Mouse (Mus musculus): Measurements from ENCODE around the gene Cep164. TPM values are rescaled to one million over a fixed set of nuclear protein-coding genes. Genes with fewer than 3 reads are reported as not detected.

Gene Cep164
- polyA plus RNA-seq, 1 experiment from 2014 or later: 27.6 TPM

DNA sequence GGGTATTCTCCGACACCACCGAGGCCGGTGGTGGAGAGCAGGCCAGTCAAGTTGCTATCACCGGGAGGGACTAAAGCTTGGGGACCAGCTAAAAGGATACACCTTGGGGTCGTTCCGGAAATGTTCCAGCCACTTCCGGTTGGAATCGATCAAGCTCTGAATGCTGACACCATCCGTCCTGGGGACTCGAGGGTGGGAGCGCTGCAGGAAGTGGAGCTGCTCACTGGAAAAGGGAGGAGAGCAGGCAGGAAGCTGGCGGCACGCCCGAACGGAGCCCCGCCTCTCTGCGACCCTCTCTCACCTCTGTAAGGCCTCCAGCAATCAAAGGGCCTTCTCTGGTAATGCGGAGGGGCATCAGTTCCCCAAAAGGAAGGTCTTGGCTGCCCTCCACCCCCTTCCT is 60.1 kb downstream of the Cep164 start:
- H3K27ac ChIP-seq (replicated peaks; ENCODE audit: low read depth, low read length): no peak overlapping the region
- H3K4me2 ChIP-seq (ENCODE audit: low read depth, low read length): no peak overlapping the region
- ATAC-seq (ENCODE audit: low read depth) (no peak), DNase-seq (ENCODE audit: low spot score) (no peak)
- no peaks in the 10 kb centered on the region for H3K27me3 ChIP-seq (replicated peaks; ENCODE audit: control insufficient read depth, insufficient read depth, low read length)
- no peak overlapping the region for H3K9ac ChIP-seq (ENCODE audit: low read depth, low read length)
- H3K9me3 ChIP-seq (ENCODE audit: control insufficient read depth, low read length): no peaks in the 10 kb centered on the region
- peaks cover 34% of the 10 kb centered on the region for H3K36me3 ChIP-seq (ENCODE audit: control insufficient read depth, insufficient read depth, low read length)
- 82% methylated on average over 18 of the region's 18 CpGs for WGBS
- H3K4me3 ChIP-seq (ENCODE audit: low read depth, low read length): no peak overlapping the region
- H3K4me1 ChIP-seq (ENCODE audit: control insufficient read depth, insufficient read depth, low read length): no peaks in the 10 kb centered on the region

DNA sequence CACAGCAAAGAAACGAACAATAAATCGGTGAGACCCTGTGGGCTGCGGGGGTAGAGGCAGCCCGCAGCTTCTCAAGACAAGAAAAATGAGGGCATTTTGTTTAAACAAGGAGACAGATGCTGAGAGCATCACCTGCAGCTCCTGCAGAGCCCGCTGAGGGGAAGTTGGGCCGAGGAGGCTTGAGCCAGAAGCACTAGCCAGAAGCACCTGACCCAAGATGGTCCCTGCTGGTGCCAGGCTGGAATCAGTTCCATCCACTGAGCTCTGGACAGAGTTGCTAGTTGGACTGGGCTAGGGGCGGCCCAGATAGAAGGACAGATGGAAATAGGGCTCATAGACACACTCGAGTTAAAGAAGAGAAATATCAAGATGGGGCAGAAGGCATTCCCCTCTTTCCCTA is 61.3 kb downstream of the Cep164 start:
- ATAC-seq (ENCODE audit: low read depth) (no peak), DNase-seq (ENCODE audit: low spot score) (no peak)
- Histone ChIP-seq H3K27me3 (replicated peaks; ENCODE audit: control insufficient read depth, insufficient read depth, low read length) (no peaks in the 10 kb centered on the region), H3K27ac (replicated peaks; ENCODE audit: low read depth, low read length) (no peak overlapping the region), H3K9ac (ENCODE audit: low read depth, low read length) (no peak overlapping the region), H3K4me1 (ENCODE audit: control insufficient read depth, insufficient read depth, low read length) (no peaks in the 10 kb centered on the region), H3K4me2 (ENCODE audit: low read depth, low read length) (no peak overlapping the region), H3K4me3 (ENCODE audit: low read depth, low read length) (no peak overlapping the region), H3K9me3 (ENCODE audit: control insufficient read depth, low read length) (no peaks in the 10 kb centered on the region), H3K36me3 (ENCODE audit: control insufficient read depth, insufficient read depth, low read length) (peaks cover 26% of the 10 kb centered on the region)
- WGBS: 83% methylated on average over 8 of the region's 8 CpGs

DNA sequence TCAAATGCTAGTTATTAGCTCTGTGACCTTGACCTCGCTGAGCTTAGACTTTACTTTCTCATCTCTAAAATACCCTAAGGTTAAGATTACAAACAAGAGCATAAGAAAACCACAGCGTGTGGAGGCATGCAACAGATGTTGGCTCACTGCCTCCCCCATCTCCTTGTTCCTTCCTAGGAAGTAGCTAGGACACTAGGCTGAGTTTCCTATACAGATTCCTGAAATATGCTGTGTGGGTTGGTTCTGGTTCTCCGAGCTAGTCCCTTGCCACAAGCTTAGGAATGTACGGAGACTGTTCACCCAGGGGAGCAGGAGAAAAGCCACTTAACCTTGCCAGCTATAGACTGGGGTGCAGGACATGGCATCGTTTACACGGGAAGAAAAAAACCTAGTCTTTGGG is 62.3 kb downstream of the Cep164 start:
- peak; percentile 27 for DNase-seq (ENCODE audit: low spot score)
- 70% methylated on average over 6 of the region's 6 CpGs for WGBS

DNA sequence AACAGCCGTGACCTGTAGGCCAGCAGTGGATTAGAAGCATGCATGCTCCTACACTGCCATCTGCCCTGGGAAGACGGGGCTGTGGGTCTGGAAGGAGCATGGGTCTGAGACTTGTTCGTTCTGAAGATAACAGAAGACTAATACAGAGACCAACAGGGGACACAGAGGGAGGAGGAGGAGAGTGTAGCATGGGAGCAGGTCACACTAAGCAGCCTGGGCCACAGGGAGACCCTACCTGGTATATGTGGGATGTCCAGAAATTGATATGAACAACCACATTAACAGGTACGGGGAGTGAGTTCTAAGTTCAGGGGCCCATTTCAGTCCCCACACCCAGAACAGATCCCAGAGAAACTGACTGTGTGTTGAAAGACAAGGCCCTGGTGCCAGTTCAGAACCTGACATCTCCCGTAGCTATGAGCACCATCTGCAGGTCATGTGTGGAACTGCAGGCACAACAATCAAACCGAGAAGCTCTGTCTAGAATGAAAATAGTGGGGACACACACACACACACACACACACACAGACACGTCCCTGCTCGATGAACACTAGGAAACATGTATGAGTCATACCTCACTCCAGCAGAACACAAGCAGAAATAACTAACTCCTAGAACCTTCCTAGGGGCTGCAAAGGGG is 73.9 kb downstream of the Cep164 start:
- no peaks in the 10 kb centered on the region for H3K4me1 ChIP-seq (ENCODE audit: control insufficient read depth, insufficient read depth, low read length)
- ATAC-seq (ENCODE audit: low read depth) (peak; percentile 15; the same call in 1 of the 2 replicates), DNase-seq (ENCODE audit: low spot score) (peak; percentile 59)
- no peak overlapping the region for H3K27ac ChIP-seq (replicated peaks; ENCODE audit: low read depth, low read length)
- H3K9ac ChIP-seq (ENCODE audit: low read depth, low read length): no peak overlapping the region
- H3K27me3 ChIP-seq (replicated peaks; ENCODE audit: control insufficient read depth, insufficient read depth, low read length): no peaks in the 10 kb centered on the region
- no peak overlapping the region for H3K4me2 ChIP-seq (ENCODE audit: low read depth, low read length)
- WGBS: 37% methylated on average over 8 of the region's 8 CpGs
- no peaks in the 10 kb centered on the region for H3K9me3 ChIP-seq (ENCODE audit: control insufficient read depth, low read length)
- H3K4me3 ChIP-seq (ENCODE audit: low read depth, low read length): no peak overlapping the region
- H3K36me3 ChIP-seq (ENCODE audit: control insufficient read depth, insufficient read depth, low read length): no peaks in the 10 kb centered on the region

More for the DNA sequence above, 62.3 kb downstream of the Cep164 start:
- no peaks in the 10 kb centered on the region for H3K27me3 ChIP-seq (replicated peaks; ENCODE audit: control insufficient read depth, insufficient read depth, low read length)
- no peaks in the 10 kb centered on the region for H3K9me3 ChIP-seq (ENCODE audit: control insufficient read depth, low read length)
- no peak for ATAC-seq (ENCODE audit: low read depth)
- H3K4me1 ChIP-seq (ENCODE audit: control insufficient read depth, insufficient read depth, low read length): no peaks in the 10 kb centered on the region
- no peak overlapping the region for H3K9ac ChIP-seq (ENCODE audit: low read depth, low read length)
- H3K4me3 ChIP-seq (ENCODE audit: low read depth, low read length): no peak overlapping the region
- no peak overlapping the region for H3K4me2 ChIP-seq (ENCODE audit: low read depth, low read length)
- no peak overlapping the region for H3K27ac ChIP-seq (replicated peaks; ENCODE audit: low read depth, low read length)
- H3K36me3 ChIP-seq (ENCODE audit: control insufficient read depth, insufficient read depth, low read length): peaks cover 20% of the 10 kb centered on the region; the same call in 1 of the 2 replicates

DNA sequence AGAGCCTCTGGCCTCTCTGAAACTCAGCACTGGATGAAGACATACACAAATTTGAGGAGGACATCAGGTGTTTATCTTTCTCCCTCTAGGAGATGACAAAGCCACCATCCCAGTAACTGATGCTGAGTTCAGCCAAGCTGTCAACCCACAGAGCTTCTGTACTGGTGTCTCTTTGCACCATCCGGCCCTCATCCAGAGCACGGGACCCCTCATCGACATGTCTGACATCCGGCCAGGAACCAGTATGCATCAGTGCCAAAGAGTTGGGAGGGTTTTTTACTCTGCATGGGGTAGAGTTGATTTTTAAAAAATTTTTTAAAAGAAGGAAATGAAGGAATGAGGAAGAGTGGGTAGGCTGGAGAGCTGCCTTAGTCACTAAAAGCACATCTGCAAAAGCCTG is 78.6 kb downstream of the Cep164 start:
- ATAC-seq (ENCODE audit: low read depth): no peak
- no peak overlapping the region for H3K9ac ChIP-seq (ENCODE audit: low read depth, low read length)
- 91% methylated on average over 4 of the region's 4 CpGs for WGBS
- H3K4me2 ChIP-seq (ENCODE audit: low read depth, low read length): no peak overlapping the region
- H3K4me3 ChIP-seq (ENCODE audit: low read depth, low read length): no peak overlapping the region
- no peaks in the 10 kb centered on the region for H3K4me1 ChIP-seq (ENCODE audit: control insufficient read depth, insufficient read depth, low read length)
- DNase-seq (ENCODE audit: low spot score): no peak
- H3K27me3 ChIP-seq (replicated peaks; ENCODE audit: control insufficient read depth, insufficient read depth, low read length): no peaks in the 10 kb centered on the region
- no peaks in the 10 kb centered on the region for H3K36me3 ChIP-seq (ENCODE audit: control insufficient read depth, insufficient read depth, low read length)
- no peaks in the 10 kb centered on the region for H3K9me3 ChIP-seq (ENCODE audit: control insufficient read depth, low read length)
- H3K27ac ChIP-seq (replicated peaks; ENCODE audit: low read depth, low read length): no peak overlapping the region

DNA sequence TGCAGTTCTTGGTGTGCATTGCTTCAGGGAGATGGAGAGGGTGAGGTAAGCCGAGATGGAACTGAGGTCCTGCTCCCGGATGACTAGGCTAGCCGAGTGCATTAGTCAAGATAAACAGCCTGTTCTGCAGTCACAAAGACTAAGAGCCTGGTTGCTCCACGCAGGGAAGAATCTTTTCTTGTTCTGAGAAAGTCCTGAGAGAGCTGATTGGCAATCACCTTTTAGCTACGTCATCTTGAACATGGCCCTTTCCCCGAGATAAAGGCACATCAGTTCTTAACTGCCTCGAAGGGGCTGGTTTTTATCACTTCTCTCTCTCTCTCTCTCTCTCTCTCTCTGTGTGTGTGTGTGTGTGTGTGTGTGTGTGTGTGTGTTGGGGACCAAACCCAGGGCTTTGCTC is 83.0 kb downstream of the Cep164 start:
- peaks cover under 1% of the 10 kb centered on the region; the same call in 1 of the 2 replicates for H3K4me1 ChIP-seq (ENCODE audit: control insufficient read depth, insufficient read depth, low read length)
- H3K9ac ChIP-seq (ENCODE audit: low read depth, low read length): no peak overlapping the region
- no peak overlapping the region for H3K4me3 ChIP-seq (ENCODE audit: low read depth, low read length)
- no peak overlapping the region for H3K27ac ChIP-seq (replicated peaks; ENCODE audit: low read depth, low read length)
- no peaks in the 10 kb centered on the region for H3K9me3 ChIP-seq (ENCODE audit: control insufficient read depth, low read length)
- H3K27me3 ChIP-seq (replicated peaks; ENCODE audit: control insufficient read depth, insufficient read depth, low read length): no peaks in the 10 kb centered on the region
- no peak for ATAC-seq (ENCODE audit: low read depth)
- no peak for DNase-seq (ENCODE audit: low spot score)
- WGBS: 53% methylated on average over 7 of the region's 7 CpGs
- H3K36me3 ChIP-seq (ENCODE audit: control insufficient read depth, insufficient read depth, low read length): no peaks in the 10 kb centered on the region
- H3K4me2 ChIP-seq (ENCODE audit: low read depth, low read length): no peak overlapping the region

DNA sequence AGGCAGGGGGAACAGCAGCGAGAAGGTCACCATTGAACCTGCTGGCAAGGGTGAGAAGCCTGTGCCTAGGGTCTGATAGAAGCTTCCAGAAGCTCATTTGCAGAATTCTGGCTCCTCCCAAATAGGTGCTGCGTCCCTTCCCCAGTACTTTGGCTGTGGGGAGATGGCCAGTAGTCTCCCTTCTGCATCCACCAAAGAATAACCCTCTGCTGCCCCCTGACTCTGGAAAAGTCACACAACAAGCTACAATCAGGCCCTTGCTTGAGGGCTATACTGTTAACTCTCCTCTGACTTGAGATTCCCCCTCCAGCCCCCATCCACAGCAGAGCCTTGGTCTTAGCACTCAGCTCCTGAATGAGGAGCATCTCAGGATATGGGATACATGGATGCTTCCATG is 87.9 kb downstream of the Cep164 start:
- peaks cover 11% of the 10 kb centered on the region; the same call in 1 of the 2 replicates for H3K4me1 ChIP-seq (ENCODE audit: control insufficient read depth, insufficient read depth, low read length)
- H3K4me3 ChIP-seq (ENCODE audit: low read depth, low read length): no peak overlapping the region
- H3K9ac ChIP-seq (ENCODE audit: low read depth, low read length): no peak overlapping the region
- H3K9me3 ChIP-seq (ENCODE audit: control insufficient read depth, low read length): no peaks in the 10 kb centered on the region
- H3K27me3 ChIP-seq (replicated peaks; ENCODE audit: control insufficient read depth, insufficient read depth, low read length): no peaks in the 10 kb centered on the region
- no peak overlapping the region for H3K27ac ChIP-seq (replicated peaks; ENCODE audit: low read depth, low read length)
- peak; percentile 13 for DNase-seq (ENCODE audit: low spot score)
- H3K4me2 ChIP-seq (ENCODE audit: low read depth, low read length): no peak overlapping the region
- no peaks in the 10 kb centered on the region for H3K36me3 ChIP-seq (ENCODE audit: control insufficient read depth, insufficient read depth, low read length)
- WGBS: 67% methylated on average over 2 of the region's 2 CpGs
- ATAC-seq (ENCODE audit: low read depth): peak; percentile 37; the same call in 1 of the 2 replicates

DNA sequence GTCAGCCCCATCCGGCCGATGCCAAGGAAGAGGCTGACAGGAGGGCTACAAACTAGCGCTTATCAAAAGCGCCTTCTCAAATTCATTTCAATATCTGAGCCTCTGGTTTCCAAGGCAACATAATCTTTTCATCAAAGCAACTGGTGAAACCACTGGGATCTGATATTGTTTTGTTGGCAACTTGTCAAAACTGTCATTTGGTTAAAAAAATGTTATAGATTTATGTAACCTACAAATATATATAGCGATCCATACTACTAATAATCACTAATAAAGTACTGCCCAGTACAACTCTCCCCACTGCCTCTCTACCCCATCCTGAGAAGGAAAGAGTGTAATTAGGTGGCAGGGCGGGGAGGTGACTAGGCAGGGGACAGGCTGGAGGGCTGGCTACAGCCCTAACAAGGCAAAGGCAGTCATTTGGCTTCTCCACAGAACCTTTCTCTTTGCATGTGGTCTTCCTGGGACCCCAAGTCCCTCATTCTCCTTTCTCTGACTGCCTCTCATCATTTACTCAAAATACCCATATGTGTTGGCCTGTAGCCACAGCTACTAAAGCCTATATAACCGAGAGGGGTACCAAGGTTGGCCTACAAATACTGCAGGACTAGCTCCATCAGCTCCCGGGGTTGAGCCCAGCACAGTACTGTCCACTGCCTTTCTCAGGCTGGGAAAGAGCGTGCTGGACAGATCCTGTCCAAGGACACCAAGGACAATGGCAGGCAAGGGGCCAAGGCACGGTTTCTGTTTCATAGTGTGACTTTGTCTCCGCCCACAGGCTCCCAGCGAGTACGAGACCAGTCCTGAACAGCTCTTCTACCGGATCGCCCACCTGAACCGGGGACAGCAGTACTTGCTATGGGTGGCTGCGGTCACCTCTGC is 88.5 kb downstream of the Cep164 start:
- H3K36me3 ChIP-seq (ENCODE audit: control insufficient read depth, insufficient read depth, low read length): no peaks in the 10 kb centered on the region
- no peaks in the 10 kb centered on the region for H3K27me3 ChIP-seq (replicated peaks; ENCODE audit: control insufficient read depth, insufficient read depth, low read length)
- no peak overlapping the region for H3K27ac ChIP-seq (replicated peaks; ENCODE audit: low read depth, low read length)
- H3K4me2 ChIP-seq (ENCODE audit: low read depth, low read length): no peak overlapping the region
- H3K4me3 ChIP-seq (ENCODE audit: low read depth, low read length): no peak overlapping the region
- peak; percentile 18; the same call in 1 of the 2 replicates for ATAC-seq (ENCODE audit: low read depth)
- no peak overlapping the region for H3K9ac ChIP-seq (ENCODE audit: low read depth, low read length)
- DNase-seq (ENCODE audit: low spot score): peak; percentile 77
- H3K9me3 ChIP-seq (ENCODE audit: control insufficient read depth, low read length): no peaks in the 10 kb centered on the region
- WGBS: 57% methylated on average over 17 of the region's 17 CpGs
- peaks cover 11% of the 10 kb centered on the region; the same call in 1 of the 2 replicates for H3K4me1 ChIP-seq (ENCODE audit: control insufficient read depth, insufficient read depth, low read length)

Data from embryonic facial prominence, embryonic 14.5 days (tissue).